Mouse (Mus musculus) limb, embryonic 14.5 days (tissue): ENCODE results near the gene Tas2r104. TPM values are rescaled to one million over a fixed set of nuclear protein-coding genes. Genes with fewer than 3 reads are reported as not detected.

Experiments
- ATAC-seq: fragments of 200-750 bp; cut with Nextera tagmentation; 2 replicates; pipeline ENCODE4 v1.8.0; 2017; ENCODE audit warnings: low read depth, moderate number of reproducible peaks, moderate TSS enrichment; ENCODE audit not compliant: low FRiP score
- DNase-seq: peaks from one replicate; pipeline ENCODE4 v3.0.0-alpha.2; 2015; ENCODE audit warnings: low spot score
- H3K27ac ChIP-seq: fragments of 300-500 bp; sonication (generic); replicated peaks from 2 replicates; pipeline ENCODE4 v1.5.1; 2014; ENCODE audit warnings: low read depth, mild to moderate bottlenecking, low read length, moderate library complexity, mixed read lengths
- H3K27me3 ChIP-seq: fragments of 300-500 bp; sonication (generic); 2 replicates; pipeline ENCODE4 v1.6.1; 2014; ENCODE audit warnings: low read length, mixed read lengths; ENCODE audit not compliant: control insufficient read depth, insufficient read depth
- H3K36me3 ChIP-seq: fragments of 300-500 bp; sonication (generic); 2 replicates; pipeline ENCODE4 v1.6.1; 2014; ENCODE audit warnings: mild to moderate bottlenecking, low read length, moderate library complexity, mixed read lengths; ENCODE audit not compliant: control insufficient read depth, insufficient read depth
- H3K4me1 ChIP-seq: fragments of 300-500 bp; sonication (generic); 2 replicates; pipeline ENCODE4 v1.6.1; 2014; ENCODE audit warnings: antibody characterized with exemption, low read length, mixed read lengths; ENCODE audit not compliant: control insufficient read depth, insufficient read depth
- H3K4me2 ChIP-seq: fragments of 300-500 bp; sonication (generic); replicated peaks from 2 replicates; pipeline ENCODE4 v1.6.1; 2014; ENCODE audit warnings: low read depth, mild to moderate bottlenecking, low read length, moderate library complexity; ENCODE audit not compliant: severe bottlenecking
- H3K4me3 ChIP-seq: fragments of 300-500 bp; sonication (generic); replicated peaks from 2 replicates; pipeline ENCODE4 v1.5.1; 2014; ENCODE audit warnings: low read length
- H3K9ac ChIP-seq: fragments of 300-500 bp; sonication (generic); 2 replicates; pipeline ENCODE4 v1.6.1; 2014; ENCODE audit warnings: mild to moderate bottlenecking, low read depth, low read length, moderate library complexity; ENCODE audit not compliant: severe bottlenecking
- H3K9me3 ChIP-seq: fragments of 300-500 bp; sonication (generic); 2 replicates; pipeline ENCODE4 v1.6.1; 2016; ENCODE audit warnings: low read length; ENCODE audit not compliant: control insufficient read depth
- POLR2A ChIP-seq: fragments of 200-500 bp; IDR thresholded peaks from 2 replicates; pipeline ENCODE4 v1.8.0; 2012; ENCODE audit warnings: inconsistent platforms, mild to moderate bottlenecking, moderate library complexity, borderline replicate concordance; ENCODE audit not compliant: insufficient read depth, insufficient read length; ENCODE audit errors: extremely low read depth
- WGBS: fragments of 180-500 bp; shearing (Covaris S2); extraction: QIAGEN DNeasy Blood & Tissue Kit; methylation state at CpG from one replicate; pipeline ENCODE4 v1.1.7; 2014; 5-methylcytosine and 5-hydroxymethylcytosine counted together
- polyA plus RNA-seq, 2 experiments: library from polyadenylated mRNA; depleted of rRNA in 1 of 2; stranded (reverse) in 1 of 2; unstranded in 1 of 2; fragments of >200 nt; fragmentation: Nextera tagmentation in 1 of 2; extraction: Ambion mirVana in 1 of 2; gene quantifications; 2 replicates each; pipeline versions ENCODE4 v1.2.1 to v1.2.3; 2012 to 2014

The Tas2r104 gene
- not detected in 2 replicates for polyA plus RNA-seq (2012; rRNA removed)
- polyA plus RNA-seq (2014; fragmentation: Nextera tagmentation; extraction: Ambion mirVana), result not detected in 2 replicates

GRCm38 (mm10) chr6:131685644-131686043 lies at the start of gene Tas2r104:
Tas2r104 (minus strand) TSS chr6:131685744.
- no peak within 1 kb of the TSS for H3K4me3 ChIP-seq
- no peak within 1 kb of the TSS for H3K9ac ChIP-seq
- no peak within 1 kb of the TSS for H3K4me2 ChIP-seq
- no peaks in the 10 kb centered on the region for H3K27me3 ChIP-seq
- 80% methylated on average over 1 of the region's 1 CpGs for WGBS
- H3K27ac ChIP-seq, result no peak within 1 kb of the TSS
- TF ChIP-seq POLR2A, result no peak
- ATAC-seq (no peak), DNase-seq (no peak)
- H3K4me1 ChIP-seq, result no peaks in the 10 kb centered on the region
- peaks cover 8% of the 10 kb centered on the region; the same call in 1 of the 2 replicates for H3K9me3 ChIP-seq
- H3K36me3 ChIP-seq, result no peaks in the 10 kb centered on the region

DNA sequence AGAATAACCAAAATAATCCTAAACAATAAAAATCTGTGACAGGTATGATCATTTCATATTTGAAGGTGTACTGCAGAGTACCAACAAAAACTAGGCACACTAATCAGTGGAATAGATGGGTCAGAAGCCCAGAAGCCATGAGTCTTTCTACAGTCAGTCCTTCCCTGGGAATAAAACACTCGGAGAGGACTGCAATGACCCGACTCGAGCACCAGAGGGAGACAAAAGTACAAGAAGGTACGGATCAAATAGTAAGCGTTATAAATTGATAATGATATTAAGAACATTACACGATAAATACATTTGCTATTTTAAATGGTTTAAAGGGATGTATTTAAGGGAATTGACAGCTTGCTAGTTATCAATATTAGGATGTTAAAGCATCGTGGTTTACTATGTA lies 27.3 kb upstream of the Tas2r104 start:
- WGBS, result 47% methylated on average over 7 of the region's 7 CpGs
- Histone ChIP-seq H3K4me1 (no peaks in the 10 kb centered on the region), H3K4me2 (no peak overlapping the region), H3K9ac (no peak overlapping the region), H3K27ac (no peak overlapping the region), H3K36me3 (no peaks in the 10 kb centered on the region), H3K27me3 (no peaks in the 10 kb centered on the region), H3K4me3 (no peak overlapping the region), H3K9me3 (peaks cover 8% of the 10 kb centered on the region; the same call in 1 of the 2 replicates)
- no peak for TF ChIP-seq POLR2A
- ATAC-seq (no peak), DNase-seq (no peak)

DNA sequence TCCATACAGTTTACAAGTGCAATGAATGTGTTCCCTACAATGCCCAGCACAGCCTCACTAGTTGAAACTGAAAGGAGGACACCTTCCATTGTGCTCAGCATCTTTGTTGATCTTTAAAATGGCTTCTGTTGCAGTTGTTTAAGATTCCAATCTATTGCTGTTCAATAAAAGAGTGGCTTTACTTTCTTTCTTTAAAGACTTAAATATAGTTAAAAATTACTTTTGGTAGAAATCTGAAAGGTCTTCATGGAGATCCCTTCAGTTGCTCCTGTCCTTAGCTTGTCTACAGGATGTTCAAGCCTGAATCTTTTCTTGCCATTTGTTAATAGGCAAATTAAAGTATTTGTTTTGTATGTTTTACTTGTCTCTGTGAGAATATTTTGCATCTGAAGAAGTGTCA lies 4.4 kb upstream of the Tas2r104 start, which contains the start of gene Tas2r114:
Tas2r114 (minus strand) TSS at position 101 of the 400 bp plus-strand sequence.
- ATAC-seq (no peak), DNase-seq (no peak)
- Histone ChIP-seq H3K27me3 (no peaks in the 10 kb centered on the region), H3K9me3 (peaks cover 8% of the 10 kb centered on the region; the same call in 1 of the 2 replicates), H3K36me3 (no peaks in the 10 kb centered on the region), H3K4me1 (no peaks in the 10 kb centered on the region), H3K9ac (no peak within 1 kb of the TSS), H3K4me2 (no peak within 1 kb of the TSS), H3K4me3 (no peak within 1 kb of the TSS), H3K27ac (no peak within 1 kb of the TSS)
- no peak for TF ChIP-seq POLR2A

GRCm38 (mm10) chr6:131687395-131687794 lies 1.9 kb upstream of the Tas2r104 start, which contains the start of gene Tas2r105:
Tas2r105 (minus strand) TSS chr6:131687495.
- Histone ChIP-seq H3K36me3 (no peaks in the 10 kb centered on the region), H3K4me3 (no peak within 1 kb of the TSS), H3K27ac (no peak within 1 kb of the TSS), H3K9me3 (peaks cover 8% of the 10 kb centered on the region; the same call in 1 of the 2 replicates), H3K4me2 (no peak within 1 kb of the TSS), H3K4me1 (no peaks in the 10 kb centered on the region), H3K27me3 (no peaks in the 10 kb centered on the region), H3K9ac (no peak within 1 kb of the TSS)
- ATAC-seq (no peak), DNase-seq (no peak)
- WGBS, result 69% methylated on average over 1 of the region's 1 CpGs
- no peak for TF ChIP-seq POLR2A

GRCm38 (mm10) chr6:131678786-131679185 lies 6.8 kb downstream of the Tas2r104 start, which contains the start of gene Tas2r106:
Tas2r106 (minus strand) TSS chr6:131678886.
- H3K36me3 ChIP-seq, result no peaks in the 10 kb centered on the region
- no peak within 1 kb of the TSS for H3K4me3 ChIP-seq
- H3K4me1 ChIP-seq, result no peaks in the 10 kb centered on the region
- H3K4me2 ChIP-seq, result no peak within 1 kb of the TSS
- ATAC-seq, result no peak
- H3K27ac ChIP-seq, result no peak within 1 kb of the TSS
- H3K27me3 ChIP-seq, result no peaks in the 10 kb centered on the region
- 67% methylated on average over 3 of the region's 3 CpGs for WGBS
- 0 out of 2 replicates have a peak, but pooled peaks cover 5% of the 10 kb centered on the region for H3K9me3 ChIP-seq
- DNase-seq, result no peak
- H3K9ac ChIP-seq, result no peak within 1 kb of the TSS
- TF ChIP-seq POLR2A, result no peak
